Mouse (Mus musculus): ENCODE measurements at regions not wholly inside any gene's neighbourhood (a gene's known extent, or its start where the extent isn't known, plus 50 kb on each side); places are given as distances from the start of the nearest gene placed in this dataset.
"Not testable (repeated sequence)": the region's sequence is repeated elsewhere in the genome, so short reads cannot be mapped to it uniquely, and the experiment has no call there.

DNA sequence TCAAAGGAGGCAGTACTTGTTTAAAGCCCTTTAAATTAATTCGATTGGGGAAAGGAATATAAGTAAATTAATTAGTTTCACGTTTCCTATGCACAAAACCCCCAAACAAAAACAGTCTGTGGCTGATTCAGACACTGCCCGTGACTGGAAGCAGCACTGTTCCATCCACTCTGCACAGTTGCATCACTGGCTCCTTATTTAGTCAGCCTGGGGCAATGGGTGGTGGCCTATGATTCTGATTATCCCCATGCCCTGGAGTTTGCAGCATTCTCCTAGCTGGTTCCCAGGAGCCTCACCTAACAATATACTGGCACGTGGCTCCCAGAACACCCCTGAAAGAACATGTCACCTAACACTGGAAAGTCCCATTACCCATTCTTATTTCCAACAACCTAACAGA, 99.6 kb upstream of the Fam78b start:
- DNase-seq, result no peak

DNA sequence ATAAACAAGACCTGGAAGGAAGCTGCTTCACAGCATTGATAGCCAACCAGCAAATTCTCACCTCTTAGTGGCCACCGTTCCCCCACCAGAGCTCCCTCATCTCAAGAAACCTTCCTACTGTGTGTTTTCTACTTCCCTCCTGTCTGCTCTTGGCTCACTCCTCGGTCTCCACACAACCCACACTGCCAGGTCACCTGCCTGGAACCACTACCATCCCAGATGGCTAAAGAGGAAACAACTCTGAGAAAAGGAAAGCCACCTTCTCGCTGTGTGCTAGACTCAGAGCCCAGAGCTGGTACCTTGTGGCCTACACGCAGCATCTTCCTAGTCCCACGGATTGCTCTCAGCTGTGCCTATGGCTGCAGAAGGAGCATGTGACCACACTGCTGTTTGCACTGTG, 97.8 kb upstream of the Fam78b start:
- DNase-seq, result no peak

DNA sequence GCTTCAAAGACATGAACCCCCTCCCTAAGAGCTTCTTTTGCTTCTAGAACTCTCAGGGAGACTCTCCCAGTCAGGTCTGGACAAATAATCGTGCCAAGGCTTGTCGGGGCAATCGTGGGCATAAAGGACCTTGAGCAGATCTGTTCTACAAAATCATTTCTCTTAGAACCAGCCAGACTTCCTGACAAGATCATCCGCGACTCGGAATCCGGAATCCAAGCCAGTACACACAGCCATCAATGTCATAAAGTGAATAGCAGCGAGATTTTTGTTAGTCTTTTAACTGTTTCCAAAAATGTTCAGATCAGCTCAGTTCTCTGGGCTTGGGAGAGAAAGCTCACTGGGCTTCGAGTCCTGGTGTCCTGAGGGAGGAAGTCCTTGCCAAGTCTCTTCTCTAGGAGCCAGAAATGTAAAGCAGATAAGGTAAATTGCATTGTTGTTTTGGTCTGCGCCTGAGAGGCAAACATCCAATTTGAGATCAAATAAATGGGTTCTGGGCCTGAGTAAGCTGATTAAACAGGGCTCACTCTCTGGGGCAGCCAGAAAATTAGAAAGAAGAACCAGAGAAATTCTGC, 92.9 kb upstream of the Fam78b start:
- DNase-seq, result no peak

DNA sequence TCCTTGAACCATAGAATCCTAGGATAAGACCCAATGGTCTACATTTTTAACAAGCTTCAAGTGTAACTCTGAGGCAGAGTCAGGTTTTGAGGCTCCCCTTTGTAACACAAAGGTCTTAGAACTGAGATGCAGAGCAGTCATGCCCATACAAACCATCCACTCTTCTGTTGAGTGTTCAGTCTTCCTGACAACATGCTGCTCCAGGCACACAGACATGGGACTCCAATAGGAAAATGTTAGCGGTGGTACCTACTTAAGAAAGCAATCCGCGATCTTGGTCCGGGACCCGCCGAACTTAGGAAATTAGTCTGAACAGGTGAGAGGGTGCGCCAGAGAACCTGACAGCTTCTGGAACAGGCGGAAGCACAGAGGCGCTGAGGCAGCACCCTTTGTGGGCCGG, 89.0 kb upstream of the Fam78b start:
- not testable (repeated sequence) for DNase-seq

DNA sequence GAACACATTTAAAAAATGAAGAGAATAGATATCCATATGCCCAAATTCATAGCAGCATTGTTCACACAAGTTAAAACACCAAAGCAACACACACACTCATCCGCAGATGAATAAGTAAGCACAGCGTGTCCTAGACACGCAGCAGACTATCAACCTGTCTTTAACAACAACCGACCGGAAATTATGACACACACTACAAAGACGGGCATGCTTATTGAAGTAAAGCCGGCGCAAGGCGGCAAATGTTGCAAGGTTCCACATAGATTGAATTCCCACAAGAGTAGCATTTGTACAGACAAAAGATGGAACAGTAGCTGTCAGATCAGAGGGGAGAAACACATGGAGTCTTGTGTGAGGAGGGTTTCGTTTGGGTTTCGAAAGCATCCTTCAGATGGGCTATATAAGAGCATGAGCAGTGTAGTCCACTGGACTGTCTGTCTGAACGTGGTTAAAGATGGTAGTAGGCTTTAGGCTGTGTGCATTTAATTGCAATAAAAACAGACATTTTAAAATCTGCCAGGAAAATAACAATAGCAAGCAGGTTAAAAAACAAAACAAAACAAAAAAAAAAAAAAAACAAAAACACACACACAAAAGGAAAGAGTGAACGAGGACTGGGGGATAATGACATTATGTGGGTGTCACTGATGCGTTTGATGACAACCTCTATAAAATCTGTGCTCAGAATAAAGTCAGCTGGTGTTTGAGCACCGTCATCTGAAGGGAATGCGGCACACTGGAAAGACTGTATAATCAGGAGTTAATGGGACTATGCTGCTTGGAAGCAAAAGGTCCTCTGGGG, 78.1 kb upstream of the Fam78b start:
- peak; percentile 9 for DNase-seq

DNA sequence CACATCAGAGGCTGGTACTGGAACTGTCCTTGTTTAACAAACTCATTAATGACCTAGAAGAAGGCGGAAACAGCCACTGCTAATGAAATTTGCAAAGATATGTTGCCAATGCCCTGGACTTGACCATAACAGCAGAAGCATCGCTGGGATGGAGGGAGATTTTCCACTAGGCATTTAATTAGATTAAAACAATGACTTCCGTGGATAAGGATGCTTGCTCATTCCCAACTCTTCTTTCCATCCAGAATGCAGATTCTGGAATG, 77.6 kb upstream of the Fam78b start:
- DNase-seq, result peak; percentile 22

DNA sequence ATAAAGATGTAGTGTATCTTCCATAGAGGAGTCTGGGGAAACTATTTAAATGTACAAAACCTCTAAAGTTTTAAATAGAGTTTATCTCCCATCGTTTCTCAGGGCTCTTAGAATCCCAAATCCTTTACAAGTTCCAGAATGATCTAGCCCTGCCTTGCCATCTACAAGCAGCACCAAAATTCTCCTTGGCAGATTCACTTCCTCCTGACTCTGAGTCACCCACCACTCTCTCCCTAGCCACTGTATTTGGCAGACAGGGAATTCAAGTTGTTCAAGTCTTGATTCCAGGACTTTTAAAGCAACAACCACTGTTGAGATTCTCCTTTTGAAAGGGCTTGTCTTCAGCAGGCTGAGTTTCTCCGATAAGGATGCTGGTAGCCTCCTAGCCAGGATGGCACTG, 77.1 kb upstream of the Fam78b start:
- peak; percentile 52 for DNase-seq

DNA sequence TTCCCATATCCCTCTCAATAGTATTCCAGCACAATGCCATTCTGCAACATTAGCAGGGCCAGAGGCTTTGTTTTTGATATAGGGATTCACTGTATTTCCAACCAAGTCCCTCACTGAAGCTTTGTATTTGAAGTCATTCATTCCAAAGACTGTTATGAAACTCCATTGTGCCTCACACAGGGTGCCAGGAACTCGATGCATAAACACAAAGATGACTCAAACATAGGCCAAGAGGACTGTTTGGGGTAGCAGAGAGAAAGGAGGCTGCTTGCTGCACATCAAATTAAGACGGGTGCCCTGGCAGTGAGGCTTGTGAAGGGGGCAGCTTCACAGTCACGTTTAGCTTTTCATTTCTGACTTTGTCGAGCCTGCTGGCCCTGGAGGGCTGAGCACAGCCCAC, 75.1 kb upstream of the Fam78b start:
- DNase-seq, result peak; percentile 79

DNA sequence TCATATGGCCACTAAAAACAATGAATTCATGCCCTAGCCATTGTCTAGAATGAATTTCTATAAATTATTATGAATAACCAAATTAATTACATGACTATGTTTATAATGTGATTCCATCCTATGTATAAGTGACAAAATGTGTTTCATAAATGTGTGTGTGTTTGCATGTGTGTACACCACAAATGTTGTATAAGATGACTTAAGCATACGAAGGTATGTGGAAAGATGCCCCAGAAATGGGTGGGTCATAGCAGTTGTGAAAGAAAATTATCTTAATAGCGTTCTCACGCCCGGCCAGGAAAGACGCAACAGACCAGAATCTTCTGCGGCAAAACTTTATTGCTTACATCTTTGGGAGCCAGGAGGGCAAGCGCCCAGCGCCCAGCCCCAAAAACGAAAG, 61.5 kb upstream of the Fam78b start:
- DNase-seq, result not testable (repeated sequence)

DNA sequence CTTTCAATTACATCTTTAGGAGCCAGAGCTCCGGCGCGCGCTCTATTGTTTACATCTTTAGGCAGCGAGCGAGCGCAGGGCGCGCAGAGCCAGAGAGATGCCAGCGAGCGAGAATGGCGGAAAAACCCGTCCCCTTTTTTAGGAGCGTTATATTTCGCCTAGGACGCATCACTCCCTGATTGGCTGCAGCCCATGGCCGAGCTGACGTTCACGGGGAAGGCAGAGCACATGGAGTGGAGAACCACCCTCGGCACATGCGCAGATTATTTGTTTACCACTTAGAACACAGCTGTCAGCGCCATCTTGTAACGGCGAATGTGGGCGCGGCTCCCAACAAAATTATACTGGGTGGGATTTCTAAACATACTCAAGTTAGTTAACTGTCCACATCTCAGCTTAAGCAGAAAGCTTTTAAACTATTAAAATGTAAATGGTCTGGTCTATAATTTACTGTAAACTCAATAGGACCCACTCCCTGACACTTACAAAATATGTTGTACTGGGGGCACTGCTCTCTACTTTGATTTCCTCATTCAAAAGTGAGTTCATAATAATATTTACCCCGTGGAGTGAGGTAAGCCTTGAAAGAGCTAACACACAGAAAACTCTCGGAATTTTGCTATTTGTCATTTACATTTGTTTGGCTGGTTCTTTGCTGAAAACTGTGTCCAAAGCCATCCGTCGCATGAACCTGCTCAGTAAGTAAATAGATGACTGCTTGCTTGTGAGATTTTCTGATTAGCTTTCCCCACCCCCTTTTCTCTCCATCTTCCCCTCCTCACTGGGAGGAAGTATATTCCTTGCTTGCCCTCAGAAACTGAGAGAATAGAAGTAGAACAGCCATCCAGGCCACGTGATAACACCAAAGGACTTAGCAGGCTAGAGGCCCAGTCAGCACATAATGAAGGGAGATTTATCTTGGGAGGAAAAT, 60.8 kb upstream of the Fam78b start:
- peak; percentile 80 for DNase-seq

DNA sequence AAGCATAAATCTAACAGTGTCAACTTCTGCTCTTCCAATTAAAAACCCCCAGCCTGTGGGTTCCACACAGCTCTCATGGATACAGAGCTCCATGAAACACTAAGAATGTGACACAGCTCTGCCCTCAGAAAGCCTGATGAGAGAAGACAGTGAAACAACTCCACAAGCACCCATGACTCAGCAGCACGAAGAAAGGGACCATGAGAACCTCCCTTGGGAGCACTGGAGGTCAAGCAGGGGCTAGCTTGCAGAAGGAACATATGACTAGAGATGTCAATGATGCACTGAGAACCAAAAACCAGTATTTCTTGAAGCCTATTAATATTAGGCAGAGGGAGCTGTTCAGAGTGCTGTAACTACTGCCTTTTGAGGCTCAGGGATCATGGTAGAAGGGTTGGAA, 59.0 kb upstream of the Fam78b start:
- peak; percentile 90 for DNase-seq

DNA sequence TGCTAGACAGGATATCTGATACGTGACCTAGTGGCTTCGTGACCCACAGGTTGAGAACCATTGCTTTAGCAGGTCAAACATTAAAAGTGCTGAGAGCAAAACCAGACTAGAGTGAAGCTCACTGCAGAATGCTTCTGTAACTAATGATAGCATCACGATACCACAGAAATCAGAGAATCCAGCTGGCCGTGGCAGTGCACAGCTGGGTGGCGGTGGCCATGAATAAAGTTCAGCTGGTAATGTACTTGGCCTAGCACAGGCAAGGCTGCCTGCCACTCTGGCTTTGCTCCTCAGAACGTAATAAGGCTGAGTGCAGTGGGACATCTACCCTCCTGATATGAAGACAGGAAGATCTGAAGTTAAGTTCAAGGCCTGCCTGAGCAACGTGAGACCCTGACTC, 56.7 kb upstream of the Fam78b start:
- no peak for DNase-seq

DNA sequence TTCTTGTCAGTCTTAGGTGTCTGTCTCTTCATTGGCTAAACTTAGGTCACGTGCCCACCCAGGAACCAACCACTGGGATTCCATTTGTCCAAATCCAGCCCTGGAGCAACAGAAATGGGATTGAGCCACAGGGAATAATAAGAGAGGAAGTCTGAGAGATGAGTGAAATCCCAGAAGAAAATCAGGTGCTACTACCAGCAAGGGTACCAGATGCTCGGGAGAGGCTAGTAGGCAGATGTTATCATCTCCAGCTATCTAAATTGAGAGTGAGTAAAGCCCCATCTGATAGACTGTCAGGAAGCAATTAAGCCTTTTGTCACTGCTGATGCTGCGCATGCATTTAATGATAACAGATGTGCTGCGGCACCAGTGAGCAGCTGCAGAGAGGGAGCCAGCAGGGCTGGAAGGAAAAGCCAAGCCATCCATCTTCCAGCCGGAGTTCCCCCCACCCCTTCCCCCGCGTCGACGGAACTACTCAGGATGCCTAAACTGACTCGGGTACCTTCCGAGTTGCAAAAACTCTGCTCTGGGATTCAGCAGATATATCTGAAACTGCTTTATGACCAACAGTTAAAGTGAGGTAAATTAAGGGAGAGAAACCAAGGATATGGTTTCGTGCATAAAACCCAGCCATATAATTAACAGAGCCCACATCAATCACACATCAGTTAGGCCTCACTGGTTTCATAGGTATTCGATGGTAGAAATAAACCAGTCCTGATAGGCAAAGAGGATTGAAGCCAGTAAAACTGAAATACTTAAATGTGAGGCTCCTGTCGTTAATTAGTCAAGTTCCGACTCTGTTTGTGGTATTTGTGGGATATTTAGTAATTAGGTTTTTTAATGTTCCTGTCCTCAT, 53.1 kb upstream of the Fam78b start:
- DNase-seq, result no peak
